Mouse (Mus musculus): ENCODE data around the gene Isl2. TPM values are rescaled to one million over a fixed set of nuclear protein-coding genes. Genes with fewer than 3 reads are reported as not detected.

Isl2 gene
- polyA plus RNA-seq, 1 experiment from 2014 or later, result 2.5 TPM

GRCm38 (mm10) chr9:55554986-55555385 is 16.5 kb downstream of the Isl2 start:
- no peak for DNase-seq (ENCODE audit: low spot score)
- WGBS, result 44% methylated on average over 1 of the region's 1 CpGs

GRCm38 (mm10) chr9:55560960-55561359 is 22.5 kb downstream of the Isl2 start:
- no peak overlapping the region for H3K4me3 ChIP-seq (ENCODE audit: low read depth, low read length)
- no peak for ATAC-seq (ENCODE audit: low FRiP score, low TSS enrichment)
- no peak overlapping the region for H3K27ac ChIP-seq (replicated peaks)
- no peaks in the 10 kb centered on the region for H3K36me3 ChIP-seq (ENCODE audit: control insufficient read depth, insufficient read depth, low read length)
- no peaks in the 10 kb centered on the region for H3K9me3 ChIP-seq (ENCODE audit: control insufficient read depth, low read length)
- H3K4me2 ChIP-seq (replicated peaks; ENCODE audit: low read depth), result no peak overlapping the region
- no peaks in the 10 kb centered on the region for H3K27me3 ChIP-seq (ENCODE audit: control insufficient read depth, insufficient read depth, low read length)
- 67% methylated on average over 1 of the region's 1 CpGs for WGBS
- no peak overlapping the region for H3K9ac ChIP-seq (ENCODE audit: low read length)
- TF ChIP-seq CTCF (IDR thresholded peaks at IDR 0.05; ENCODE audit: low read depth), result no peak
- TF ChIP-seq EP300 (optimal IDR thresholded peaks at IDR 0.05), result no peak
- DNase-seq (ENCODE audit: low spot score), result no peak
- H3K4me1 ChIP-seq (replicated peaks; ENCODE audit: control insufficient read depth, insufficient read depth), result no peaks in the 10 kb centered on the region

More at GRCm38 (mm10) chr9:55554986-55555385, 16.5 kb downstream of the Isl2 start:
- Histone ChIP-seq H3K4me3 (ENCODE audit: low read depth, low read length) (no peak overlapping the region), H3K27me3 (ENCODE audit: control insufficient read depth, insufficient read depth, low read length) (no peaks in the 10 kb centered on the region), H3K36me3 (ENCODE audit: control insufficient read depth, insufficient read depth, low read length) (no peaks in the 10 kb centered on the region), H3K9me3 (ENCODE audit: control insufficient read depth, low read length) (no peaks in the 10 kb centered on the region), H3K9ac (ENCODE audit: low read length) (no peak overlapping the region), H3K4me2 (replicated peaks; ENCODE audit: low read depth) (no peak overlapping the region), H3K4me1 (replicated peaks; ENCODE audit: control insufficient read depth, insufficient read depth) (no peaks in the 10 kb centered on the region), H3K27ac (replicated peaks) (no peak overlapping the region)
- no peak for TF ChIP-seq EP300 (optimal IDR thresholded peaks at IDR 0.05)
- TF ChIP-seq CTCF (IDR thresholded peaks at IDR 0.05; ENCODE audit: low read depth), result no peak
- no peak for ATAC-seq (ENCODE audit: low FRiP score, low TSS enrichment)

DNA sequence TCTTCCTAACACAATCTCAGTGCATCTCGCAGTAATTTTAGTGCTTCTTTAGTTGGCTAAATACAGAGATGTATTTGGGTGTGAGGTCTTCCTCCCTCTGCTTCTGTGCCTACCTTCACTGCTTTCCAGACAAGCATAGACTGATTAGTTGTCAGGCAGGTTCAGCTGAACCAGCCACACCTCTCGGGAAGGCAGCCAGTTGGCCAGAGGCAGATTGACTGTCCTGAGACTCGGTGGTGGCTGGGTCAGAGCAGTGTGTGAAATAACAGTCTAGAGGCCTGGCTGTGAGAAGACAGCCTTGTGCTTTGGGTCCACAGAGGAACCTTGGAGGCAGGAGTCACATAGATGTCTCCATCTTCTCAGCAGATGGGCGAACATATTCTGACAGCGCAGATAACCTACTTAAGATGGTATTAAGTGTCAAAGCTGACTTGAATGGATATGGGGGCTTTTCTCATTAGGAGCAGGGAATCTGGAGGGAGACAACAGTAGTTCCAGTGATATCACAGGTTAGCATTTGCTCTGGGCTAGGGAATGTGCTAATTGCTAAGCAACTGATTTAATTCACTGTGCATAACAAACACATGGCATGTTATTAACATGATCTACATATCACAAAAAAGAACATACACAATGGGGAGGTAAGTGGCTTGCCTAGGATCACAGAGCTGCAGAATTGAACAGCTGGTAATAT is 30.1 kb downstream of the Isl2 start:
- Histone ChIP-seq H3K4me3 (ENCODE audit: low read depth, low read length) (no peak overlapping the region), H3K9ac (ENCODE audit: low read length) (no peak overlapping the region), H3K4me2 (replicated peaks; ENCODE audit: low read depth) (no peak overlapping the region), H3K4me1 (replicated peaks; ENCODE audit: control insufficient read depth, insufficient read depth) (no peaks in the 10 kb centered on the region), H3K36me3 (ENCODE audit: control insufficient read depth, insufficient read depth, low read length) (no peaks in the 10 kb centered on the region), H3K9me3 (ENCODE audit: control insufficient read depth, low read length) (no peaks in the 10 kb centered on the region), H3K27me3 (ENCODE audit: control insufficient read depth, insufficient read depth, low read length) (no peaks in the 10 kb centered on the region), H3K27ac (replicated peaks) (no peak overlapping the region)
- TF ChIP-seq CTCF (IDR thresholded peaks at IDR 0.05; ENCODE audit: low read depth) (no peak), EP300 (optimal IDR thresholded peaks at IDR 0.05) (no peak)
- DNase-seq (ENCODE audit: low spot score) (peak; percentile 27), ATAC-seq (ENCODE audit: low FRiP score, low TSS enrichment) (no peak)
- 54% methylated on average over 5 of the region's 5 CpGs for WGBS

- Histone ChIP-seq H3K27me3 (ENCODE audit: control insufficient read depth, insufficient read depth, low read length) (no peaks in the 10 kb centered on the region), H3K36me3 (ENCODE audit: control insufficient read depth, insufficient read depth, low read length) (no peaks in the 10 kb centered on the region), H3K4me3 (ENCODE audit: low read depth, low read length) (no peak overlapping the region), H3K4me2 (replicated peaks; ENCODE audit: low read depth) (no peak overlapping the region), H3K4me1 (replicated peaks; ENCODE audit: control insufficient read depth, insufficient read depth) (no peaks in the 10 kb centered on the region), H3K9me3 (ENCODE audit: control insufficient read depth, low read length) (no peaks in the 10 kb centered on the region), H3K9ac (ENCODE audit: low read length) (no peak overlapping the region), H3K27ac (replicated peaks) (no peak overlapping the region)
- no peak for ATAC-seq (ENCODE audit: low FRiP score, low TSS enrichment)
- no peak for TF ChIP-seq CTCF (IDR thresholded peaks at IDR 0.05; ENCODE audit: low read depth)
- no peak for TF ChIP-seq EP300 (optimal IDR thresholded peaks at IDR 0.05)
- DNase-seq (ENCODE audit: low spot score), result no peak
- 40% methylated on average over 1 of the region's 1 CpGs for WGBS
Observed at GRCm38 (mm10) chr9:55571071-55571470, 32.6 kb downstream of the Isl2 start.

DNA sequence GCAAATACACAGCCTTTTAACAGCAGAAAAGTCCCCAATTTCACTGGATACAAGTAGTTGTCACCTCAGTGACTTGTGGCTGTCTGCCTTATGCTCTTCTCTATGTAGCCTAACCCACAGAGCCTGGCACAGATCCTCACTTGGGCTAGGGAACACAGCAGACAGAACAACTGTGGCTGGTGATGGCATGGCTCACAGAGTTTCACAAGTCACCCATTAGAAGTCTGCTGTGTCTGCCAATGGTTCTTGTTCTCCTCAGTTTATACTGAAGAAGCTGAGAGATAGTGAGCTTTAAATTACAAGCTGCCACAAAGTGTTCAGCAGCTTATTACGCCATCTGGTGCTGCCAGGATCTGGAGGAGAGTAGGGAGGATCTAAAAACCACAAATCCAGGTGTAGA is 38.1 kb downstream of the Isl2 start:
- no peak overlapping the region for H3K4me3 ChIP-seq (ENCODE audit: low read depth, low read length)
- no peak overlapping the region for H3K27ac ChIP-seq (replicated peaks)
- 93% methylated on average over 1 of the region's 1 CpGs for WGBS
- no peak for TF ChIP-seq CTCF (IDR thresholded peaks at IDR 0.05; ENCODE audit: low read depth)
- TF ChIP-seq EP300 (optimal IDR thresholded peaks at IDR 0.05), result no peak
- ATAC-seq (ENCODE audit: low FRiP score, low TSS enrichment) (no peak), DNase-seq (ENCODE audit: low spot score) (no peak)
- H3K36me3 ChIP-seq (ENCODE audit: control insufficient read depth, insufficient read depth, low read length), result no peaks in the 10 kb centered on the region
- no peaks in the 10 kb centered on the region for H3K27me3 ChIP-seq (ENCODE audit: control insufficient read depth, insufficient read depth, low read length)
- no peak overlapping the region for H3K4me2 ChIP-seq (replicated peaks; ENCODE audit: low read depth)
- H3K4me1 ChIP-seq (replicated peaks; ENCODE audit: control insufficient read depth, insufficient read depth), result no peaks in the 10 kb centered on the region
- H3K9ac ChIP-seq (ENCODE audit: low read length), result no peak overlapping the region
- H3K9me3 ChIP-seq (ENCODE audit: control insufficient read depth, low read length), result no peaks in the 10 kb centered on the region

GRCm38 (mm10) chr9:55581414-55581813 is 42.9 kb downstream of the Isl2 start:
- Histone ChIP-seq H3K4me3 (ENCODE audit: low read depth, low read length) (no peak overlapping the region), H3K27ac (replicated peaks) (no peak overlapping the region), H3K36me3 (ENCODE audit: control insufficient read depth, insufficient read depth, low read length) (no peaks in the 10 kb centered on the region), H3K9me3 (ENCODE audit: control insufficient read depth, low read length) (no peaks in the 10 kb centered on the region), H3K9ac (ENCODE audit: low read length) (no peak overlapping the region), H3K27me3 (ENCODE audit: control insufficient read depth, insufficient read depth, low read length) (no peaks in the 10 kb centered on the region), H3K4me2 (replicated peaks; ENCODE audit: low read depth) (no peak overlapping the region), H3K4me1 (replicated peaks; ENCODE audit: control insufficient read depth, insufficient read depth) (no peaks in the 10 kb centered on the region)
- 36% methylated on average over 3 of the region's 3 CpGs for WGBS
- ATAC-seq (ENCODE audit: low FRiP score, low TSS enrichment), result no peak
- TF ChIP-seq CTCF (IDR thresholded peaks at IDR 0.05; ENCODE audit: low read depth) (no peak), EP300 (optimal IDR thresholded peaks at IDR 0.05) (no peak)
- no peak for DNase-seq (ENCODE audit: low spot score)
